Mouse (Mus musculus) adrenal gland, adult 18-20 months (tissue): Measurements from ENCODE around the gene Sparc. TPM values are rescaled to one million over a fixed set of nuclear protein-coding genes. Genes with fewer than 3 reads are reported as not detected.

ENCODE experiments used
- DNase-seq, 2 experiments: peaks; one replicate each; pipeline ENCODE4 v3.0.0; 2021 to 2022; ENCODE audit warnings: low spot score in 2 of 2
- total RNA-seq, 2 experiments: library from RNA; stranded (reverse); gene quantifications; 1 replicate in 1 of 2; 2 replicates in 1 of 2; pipeline ENCODE4 v1.2.3; 2021

Gene Sparc
- total RNA-seq, 2 experiments from 2014 or later, result 1,159 to 2,168 TPM

DNA sequence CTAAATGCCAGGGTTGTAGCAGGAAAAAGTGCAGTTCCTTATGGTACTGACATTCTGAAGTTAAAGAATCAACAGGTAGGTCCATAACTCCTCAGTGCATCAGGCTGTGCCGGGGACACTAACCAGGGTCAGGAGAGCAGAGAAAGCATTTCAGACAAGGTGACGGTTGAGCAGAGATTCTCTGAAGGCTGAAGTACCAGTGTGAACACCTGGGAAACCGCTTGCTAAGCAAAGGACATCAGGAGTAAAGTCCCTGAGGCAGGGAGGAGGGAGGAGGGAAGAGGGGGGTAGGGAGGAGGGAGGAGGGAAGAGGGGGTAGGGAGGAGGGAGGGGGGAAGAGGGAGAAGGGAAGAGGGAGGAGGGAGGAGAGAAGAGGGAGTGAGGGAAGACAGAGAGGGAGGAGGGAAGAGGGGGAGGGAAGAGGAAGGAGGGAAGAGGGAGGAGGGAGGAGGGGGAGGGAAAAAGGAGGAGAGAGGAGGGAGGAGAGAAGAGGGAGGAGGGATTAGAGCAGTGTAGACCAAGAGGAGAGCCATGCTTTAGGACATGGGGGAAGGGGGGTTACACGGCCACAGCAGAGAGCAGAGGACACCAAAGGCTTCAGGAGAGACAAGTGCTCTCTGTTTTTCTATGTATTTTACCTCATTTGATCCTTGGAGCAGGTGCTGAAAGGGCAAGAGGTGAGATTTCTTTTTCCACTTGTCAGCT, 54.4 kb downstream of the Sparc start:
- DNase-seq, result no peak

DNA sequence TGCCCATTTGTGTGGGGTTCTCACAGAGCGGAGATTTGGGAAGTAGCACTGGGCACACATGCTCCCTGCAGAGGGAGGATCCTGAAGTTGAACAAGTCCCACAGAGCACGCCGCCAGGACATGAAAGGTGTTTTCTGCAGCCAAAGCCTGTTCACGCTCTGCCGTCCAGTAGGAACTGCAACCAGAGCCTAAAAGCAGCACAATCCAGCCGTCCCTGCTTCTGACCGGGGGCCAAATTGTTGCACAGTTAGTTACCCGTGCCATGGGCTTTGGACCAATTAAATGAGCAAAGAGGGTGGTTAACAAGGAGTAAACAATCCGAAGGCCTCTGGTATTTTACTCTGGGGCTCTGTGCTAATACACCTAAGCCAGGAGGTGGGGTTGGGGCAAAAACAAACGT, 55.2 kb downstream of the Sparc start:
- DNase-seq, result no peak

DNA sequence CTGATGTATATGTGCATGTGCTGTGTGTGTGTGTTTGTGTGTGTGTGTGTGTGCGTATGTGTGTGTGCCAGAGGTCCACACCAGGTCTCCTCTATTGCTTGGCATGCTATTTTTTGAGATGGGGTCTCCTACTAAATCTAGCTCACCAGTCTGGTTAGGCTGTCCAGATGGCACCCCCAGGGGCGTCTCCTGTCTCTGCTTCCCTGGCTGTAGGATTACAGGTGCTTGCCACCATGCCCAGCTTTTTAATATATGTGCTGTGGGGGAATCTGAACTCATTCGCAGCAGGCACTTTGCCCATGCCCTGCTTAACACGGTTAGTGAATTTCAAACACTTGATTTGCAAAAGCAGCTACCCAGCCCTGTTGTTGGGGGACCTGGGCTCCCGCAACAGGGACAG, 57.1 kb downstream of the Sparc start:
- DNase-seq, result no peak

DNA sequence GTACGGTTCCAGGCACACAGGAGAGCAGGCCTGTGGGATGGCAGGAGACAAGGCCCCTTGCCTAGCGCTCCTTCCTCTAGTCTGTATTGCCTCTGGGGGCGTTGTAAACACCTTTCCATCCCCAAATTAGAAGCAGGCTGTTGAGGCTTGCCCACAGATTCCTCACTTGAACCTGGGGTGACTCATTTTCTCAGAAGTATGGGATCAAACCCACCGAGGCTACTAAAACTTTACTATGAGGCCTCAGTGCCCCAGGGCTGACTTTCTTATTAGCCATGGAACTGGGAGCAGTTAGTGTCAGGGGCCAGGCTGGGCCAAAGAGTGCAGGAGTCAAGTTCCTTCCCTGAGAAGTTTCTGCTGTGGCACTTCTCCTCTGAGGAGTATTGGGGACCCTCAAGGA, 57.7 kb downstream of the Sparc start:
- DNase-seq, result no peak

DNA sequence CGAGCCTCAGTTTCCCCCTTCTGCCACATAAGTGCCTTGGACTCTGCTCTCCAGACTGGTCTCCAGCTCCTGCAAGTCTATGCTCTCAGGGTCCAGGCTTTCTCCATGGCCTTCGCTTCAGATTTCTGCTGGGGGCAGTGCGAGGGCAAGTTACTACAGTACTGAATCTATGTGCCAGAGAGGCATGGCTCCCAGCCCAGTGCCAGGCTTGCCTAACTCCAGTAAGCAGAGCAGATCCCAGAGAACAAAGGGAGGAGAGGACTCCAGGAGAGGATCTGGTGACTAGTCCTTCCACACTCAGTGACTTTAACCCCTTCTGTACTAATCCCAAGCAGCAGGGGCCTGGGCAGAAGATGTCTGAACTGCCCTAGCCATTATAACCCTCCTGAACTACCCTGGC, 58.3 kb downstream of the Sparc start:
- DNase-seq, result no peak

DNA sequence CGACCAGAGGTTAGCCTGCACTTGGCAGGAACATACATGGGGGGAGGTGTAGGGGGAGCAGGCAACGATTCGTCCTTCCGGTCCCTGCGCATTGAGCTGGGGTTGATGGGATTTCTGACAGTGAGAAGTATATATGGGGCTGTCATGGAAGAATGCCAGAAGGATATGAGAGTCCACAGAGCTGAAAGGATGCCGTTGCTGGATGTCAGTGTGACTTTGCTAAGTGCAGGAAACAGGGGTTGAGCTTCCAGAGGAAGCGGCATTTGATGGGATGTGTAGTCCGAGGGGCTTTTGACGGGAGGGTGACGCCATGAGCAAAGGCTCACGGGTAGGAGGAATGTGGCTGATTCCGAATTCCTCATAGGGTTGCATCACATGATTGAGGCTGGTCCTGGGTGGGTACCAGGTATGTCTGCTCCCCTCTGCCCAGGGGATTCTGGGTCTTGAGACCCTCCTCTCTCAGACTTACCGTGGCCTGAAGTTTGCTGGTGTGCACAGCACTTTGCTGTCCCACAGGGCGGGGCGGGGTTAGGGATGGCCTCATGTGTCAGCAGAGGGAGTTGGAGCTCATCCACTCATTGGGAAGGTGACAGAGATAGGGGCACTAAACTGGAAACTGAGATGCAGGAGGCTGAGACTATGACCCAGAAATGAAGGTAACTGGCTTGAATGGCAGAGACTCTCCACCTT, 64.7 kb downstream of the Sparc start:
- DNase-seq, result no peak

DNA sequence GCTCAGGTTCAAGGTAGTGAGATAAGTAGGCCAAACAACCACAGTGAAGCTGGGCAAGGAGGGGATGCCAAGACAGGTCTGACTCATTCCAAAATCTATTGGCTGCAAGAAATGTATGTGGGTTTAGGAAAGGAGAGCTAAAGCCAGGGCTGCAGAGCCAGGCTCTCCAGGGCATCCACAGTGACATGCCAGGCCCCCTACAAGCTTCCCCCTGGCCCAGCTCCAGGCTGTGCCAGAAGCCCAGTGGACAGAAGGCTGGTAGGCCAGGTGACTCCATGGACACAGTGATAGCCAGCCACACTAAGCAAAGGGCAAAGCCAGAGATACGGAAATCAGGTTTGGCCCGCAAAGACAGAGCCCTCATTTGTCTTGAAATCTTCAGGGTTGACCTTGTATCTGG, 66.1 kb downstream of the Sparc start:
- DNase-seq, result no peak

Other genes with a start within 250 kb of the Sparc start
- 100 to 1,000 TPM in 1 of 2 experiments, 10 to 100 TPM in 1; 81.9 to 164 TPM for gene Slc36a2, start 238.1 kb downstream of the Sparc start, total RNA-seq
- 10 to 100 TPM; 17.8 to 18.4 TPM for gene Slc36a1, start 218.8 kb downstream of the Sparc start, total RNA-seq
- under 1 TPM; 0.06 to 0.13 TPM for gene Fat2, start 86.6 kb downstream of the Sparc start, total RNA-seq
- gene Atox1, start 38.1 kb upstream of the Sparc start, total RNA-seq, result 100 to 1,000 TPM; 231 to 325 TPM
- 10 to 100 TPM; 49.7 to 56.3 TPM for gene G3bp1, start 46.5 kb upstream of the Sparc start, total RNA-seq
- not detected for gene Glra1, start 185.0 kb upstream of the Sparc start, total RNA-seq